Comparison of ENCODE assay signal across 28 mouse cellular contexts in genomic region chr8:85577666-85578065, GRCm38 (mm10).
"Had no signal": no experiment of that assay in that cellular context is flagged by ENCODE, and none has a peak within 500 bp of the region (broad histone marks: within the 10 kb centered on the region; RNA-seq: fewer than 3 reads in every experiment).

No protein-coding gene starts in this region.

- H3K9ac ChIP-seq: embryonic facial prominence, embryonic 12.5 days; embryonic facial prominence, embryonic 13.5 days; embryonic facial prominence, embryonic 15.5 days; forebrain, embryonic 12.5 days; forebrain, embryonic 13.5 days; forebrain, embryonic 15.5 days; forebrain, postnatal 0 days had no signal

- H3K4me1 ChIP-seq: embryonic facial prominence, embryonic 10.5 days; embryonic facial prominence, embryonic 12.5 days; embryonic facial prominence, embryonic 13.5 days; embryonic facial prominence, embryonic 15.5 days; forebrain, embryonic 10.5 days; forebrain, embryonic 12.5 days; forebrain, embryonic 13.5 days; forebrain, embryonic 15.5 days had no signal

- H3K4me3 ChIP-seq: embryonic facial prominence, embryonic 10.5 days; embryonic facial prominence, embryonic 12.5 days; embryonic facial prominence, embryonic 13.5 days; embryonic facial prominence, embryonic 15.5 days; erythroblast, embryonic 14.5 days; forebrain, embryonic 10.5 days; forebrain, embryonic 12.5 days; forebrain, embryonic 13.5 days; forebrain, embryonic 15.5 days; gastrocnemius, adult 2 months had no signal

- H3K36me3 ChIP-seq: embryonic facial prominence, embryonic 10.5 days; embryonic facial prominence, embryonic 12.5 days; embryonic facial prominence, embryonic 13.5 days; embryonic facial prominence, embryonic 15.5 days; forebrain, embryonic 10.5 days; forebrain, embryonic 12.5 days; forebrain, embryonic 15.5 days had no signal

- H3K9me3 ChIP-seq: embryonic facial prominence, embryonic 10.5 days; embryonic facial prominence, embryonic 12.5 days; embryonic facial prominence, embryonic 13.5 days; embryonic facial prominence, embryonic 15.5 days; forebrain, embryonic 10.5 days; forebrain, embryonic 12.5 days; forebrain, embryonic 13.5 days; forebrain, embryonic 15.5 days had no signal

- H3K27ac ChIP-seq: embryonic facial prominence, embryonic 10.5 days; embryonic facial prominence, embryonic 12.5 days; embryonic facial prominence, embryonic 13.5 days; embryonic facial prominence, embryonic 15.5 days; forebrain, embryonic 10.5 days; forebrain, embryonic 12.5 days; forebrain, embryonic 13.5 days; forebrain, embryonic 15.5 days; gastrocnemius, adult 2 months had no signal

- H3K27me3 ChIP-seq: embryonic facial prominence, embryonic 12.5 days; embryonic facial prominence, embryonic 13.5 days; embryonic facial prominence, embryonic 15.5 days; forebrain, embryonic 12.5 days; forebrain, embryonic 13.5 days; forebrain, embryonic 15.5 days had no signal

- H3K4me2 ChIP-seq: embryonic facial prominence, embryonic 12.5 days; embryonic facial prominence, embryonic 13.5 days; embryonic facial prominence, embryonic 15.5 days; forebrain, embryonic 12.5 days; forebrain, embryonic 13.5 days; forebrain, embryonic 15.5 days had no signal

- DNase-seq: cerebellum, adult 2 months; cerebellum, adult 8-10 months; cerebellum, adult 9-10 months; cerebellum, adult 9-11 months; cerebellum, postnatal 10 days; cerebellum, postnatal 14 days; cerebellum, postnatal 25 days; cerebellum, postnatal 36 days; embryo, embryonic 11 days; forebrain, postnatal 0 days; gastrocnemius, adult 2 months; gastrocnemius, postnatal 10 days; gastrocnemius, postnatal 14 days; gastrocnemius, postnatal 25 days; gastrocnemius, postnatal 36 days; heart, adult 11 months; heart, adult 18-20 months had no signal

- ATAC-seq: forebrain, embryonic 13.5 days; forebrain, embryonic 14.5 days; forebrain, embryonic 15.5 days; forebrain, embryonic 16.5 days; forebrain, postnatal 0 days had no signal
